In the genomic region with DNA sequence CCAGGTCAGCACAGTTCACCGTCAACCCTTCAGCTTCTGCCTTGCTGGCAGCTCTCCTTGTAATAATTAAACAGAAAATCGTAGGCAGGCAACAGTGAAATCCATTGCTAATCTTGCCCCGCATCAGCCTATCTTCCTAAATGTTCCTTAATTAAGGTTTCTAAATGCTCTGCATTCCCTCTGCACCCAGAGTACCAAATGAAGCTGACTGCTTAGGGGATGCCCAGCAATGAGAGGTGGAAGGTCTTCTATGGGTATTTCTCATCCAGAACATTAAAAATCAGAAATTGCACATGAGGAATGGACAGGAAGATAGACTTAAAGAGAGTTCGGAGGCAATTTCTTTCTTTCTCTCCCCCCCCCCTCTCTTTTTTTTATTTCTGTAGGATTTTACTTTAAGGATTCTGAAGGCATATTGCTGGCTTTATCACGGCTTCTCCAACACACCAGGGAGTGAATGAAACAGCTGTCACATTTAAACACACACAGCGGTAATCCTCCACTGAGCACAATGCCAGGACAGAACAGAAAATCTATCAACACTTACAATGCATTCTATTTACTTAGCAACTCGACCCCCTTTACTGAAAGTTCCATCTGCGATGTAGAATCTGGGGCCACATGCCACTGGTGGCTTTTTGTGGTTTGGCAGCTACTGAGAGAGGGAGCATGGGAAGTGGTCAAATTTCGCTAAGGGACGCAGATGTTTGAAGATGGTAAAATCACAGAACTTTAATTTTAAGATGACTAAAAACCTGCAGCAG, we compare ENCODE assay signal across 9 mouse cellular contexts.
DNase-seq lines count a peak whose midpoint lies in the region; ATAC-seq lines count a peak whose summit lies in the region.
"Had no signal": no experiment of that assay in that cellular context is flagged by ENCODE, and none has a peak within 500 bp of the region (broad histone marks: within the 10 kb centered on the region; RNA-seq: fewer than 3 reads in every experiment).

No protein-coding gene starts in this region.

- H3K4me2 ChIP-seq in heart, embryonic 11.5 days = no peak overlapping the region
- H3K4me2 ChIP-seq in forebrain, embryonic 15.5 days (replicated peaks) = no peak overlapping the region
- H3K4me2 ChIP-seq: liver, embryonic 15.5 days had no signal

- no peak for ATAC-seq in heart, embryonic 11.5 days (replicated peaks; ENCODE audit: insufficient number of reproducible peaks, low FRiP score, low TSS enrichment)
- peak; percentile 66 for ATAC-seq in forebrain, embryonic 15.5 days (replicated peaks)

- H3K9me3 ChIP-seq in heart, embryonic 11.5 days (replicated peaks; ENCODE audit: control insufficient read depth, low read length) = no peaks in the 10 kb centered on the region
- no peaks in the 10 kb centered on the region for H3K9me3 ChIP-seq in forebrain, embryonic 15.5 days
- H3K9me3 ChIP-seq: liver, embryonic 15.5 days had no signal

- H3K4me1 ChIP-seq in heart, embryonic 11.5 days (ENCODE audit: control insufficient read depth, insufficient read depth, low read length) = no peaks in the 10 kb centered on the region
- H3K4me1 ChIP-seq in forebrain, embryonic 15.5 days = peaks cover 20% of the 10 kb centered on the region
- H3K4me1 ChIP-seq: liver, embryonic 15.5 days had no signal

- H3K27ac ChIP-seq in heart, embryonic 11.5 days (ENCODE audit: low read depth, low read length) = no peak overlapping the region
- H3K27ac ChIP-seq in forebrain, embryonic 15.5 days (replicated peaks) = no peak overlapping the region
- H3K27ac ChIP-seq: liver, embryonic 15.5 days had no signal

- no peaks in the 10 kb centered on the region for H3K27me3 ChIP-seq in heart, embryonic 11.5 days (ENCODE audit: control insufficient read depth, insufficient read depth, low read length)
- no peaks in the 10 kb centered on the region for H3K27me3 ChIP-seq in forebrain, embryonic 15.5 days
- H3K27me3 ChIP-seq: liver, embryonic 15.5 days had no signal

- WGBS in heart, embryonic 11.5 days (ENCODE audit: insufficient replicate concordance) = 62% methylated on average over 10 of the region's 10 CpGs
- 16% methylated on average over 10 of the region's 10 CpGs for WGBS in forebrain, embryonic 15.5 days

- no peaks in the 10 kb centered on the region for H3K36me3 ChIP-seq in heart, embryonic 11.5 days (ENCODE audit: control insufficient read depth, insufficient read depth, low read length)
- no peaks in the 10 kb centered on the region for H3K36me3 ChIP-seq in forebrain, embryonic 15.5 days
- H3K36me3 ChIP-seq: liver, embryonic 15.5 days had no signal

- no peak overlapping the region for H3K4me3 ChIP-seq in heart, embryonic 11.5 days (ENCODE audit: low read depth, low read length)
- H3K4me3 ChIP-seq in forebrain, embryonic 15.5 days = no peak overlapping the region
- H3K4me3 ChIP-seq: liver, embryonic 15.5 days had no signal

- no peak overlapping the region for H3K9ac ChIP-seq in heart, embryonic 11.5 days (ENCODE audit: low read depth, low read length)
- no peak overlapping the region for H3K9ac ChIP-seq in forebrain, embryonic 15.5 days (replicated peaks)
- H3K9ac ChIP-seq: liver, embryonic 15.5 days had no signal

- peak; percentile 92 for DNase-seq in heart, adult 11 months
- DNase-seq in NIH3T3 (ENCODE audit: low read depth) = peak; percentile 3
- peak; percentile 13 to 46 for DNase-seq in lung, postnatal 4 days
- no peak for DNase-seq in spleen, postnatal 14 days (ENCODE audit: low spot score in 2 of 2)
- no peak for DNase-seq in urinary bladder, adult 18-20 months (ENCODE audit: low spot score in 2 of 2)
- DNase-seq in thymus, postnatal 0 days (ENCODE audit: low spot score) = no peak

Comparison
In these comparisons a context has a peak if more than half of its experiments do, and no peak if none do; other contexts are left out.
1. DNase-seq: peak in heart, adult 11 months (single experiment), NIH3T3 (single experiment) and lung, postnatal 4 days (2 of 2); none in spleen, postnatal 14 days (0 of 2), urinary bladder, adult 18-20 months (0 of 2) and thymus, postnatal 0 days (single experiment).